Mouse (Mus musculus): ENCODE data around the gene Lrrc4c. TPM values are rescaled to one million over a fixed set of nuclear protein-coding genes. Genes with fewer than 3 reads are reported as not detected.

Lrrc4c gene
- polyA plus RNA-seq, 1 experiment from 2014 or later, result 2.0 TPM

DNA sequence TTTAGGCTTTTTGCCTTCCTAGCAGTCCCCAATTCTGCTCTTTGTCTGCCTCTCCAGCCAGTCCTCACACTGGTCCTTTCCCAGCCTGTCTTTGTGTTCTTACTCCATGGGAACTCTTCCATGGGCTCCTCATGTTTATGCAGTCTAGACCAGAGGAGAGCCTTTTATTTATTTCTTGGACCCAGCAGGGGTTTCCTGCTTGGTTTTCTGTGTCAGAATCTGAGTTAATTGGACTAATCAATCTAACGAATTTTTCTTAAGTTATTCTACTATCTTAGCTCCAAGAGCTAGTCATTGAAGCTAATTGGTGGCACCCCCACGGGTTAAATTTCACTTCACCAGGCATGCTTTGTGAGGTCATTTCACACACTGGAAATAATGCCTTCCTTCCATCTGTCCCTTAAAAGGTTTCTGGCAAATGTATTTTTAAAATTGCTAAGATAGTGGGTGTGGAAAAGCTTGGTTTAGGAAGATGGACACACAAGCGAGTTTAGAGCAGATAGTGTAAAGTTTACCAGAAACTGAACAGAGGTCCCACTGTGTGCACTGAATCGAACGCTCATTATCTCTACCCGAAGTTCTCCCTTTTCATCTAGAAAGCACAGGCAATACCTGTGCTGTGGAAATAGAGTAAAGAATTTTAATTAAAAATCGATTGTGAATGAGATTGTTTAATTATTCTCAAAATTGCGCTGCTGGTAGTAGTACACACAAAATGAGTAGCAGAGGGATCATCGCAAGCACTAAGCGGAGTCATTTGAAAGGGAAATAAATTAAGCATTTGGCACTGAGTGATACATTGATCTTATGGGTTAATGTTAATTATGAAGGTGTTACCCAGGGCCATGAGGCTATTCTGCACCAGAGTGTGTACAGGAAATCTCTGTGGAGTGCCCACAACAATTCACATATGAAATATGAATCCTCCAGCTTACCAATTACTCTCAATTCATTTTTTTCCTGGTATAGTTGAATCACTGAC is 1226.0 kb downstream of the Lrrc4c start:
- no peaks in the 10 kb centered on the region for H3K9me3 ChIP-seq
- no peaks in the 10 kb centered on the region for H3K4me1 ChIP-seq (replicated peaks)
- no peaks in the 10 kb centered on the region for H3K36me3 ChIP-seq
- H3K27me3 ChIP-seq, result no peaks in the 10 kb centered on the region
- no peak overlapping the region for H3K4me3 ChIP-seq (replicated peaks)
- WGBS, result 72% methylated on average over 10 of the region's 10 CpGs
- H3K4me2 ChIP-seq, result no peak overlapping the region
- ATAC-seq (ENCODE audit: insufficient number of reproducible peaks, insufficient read depth, low FRiP score, low TSS enrichment, low read depth), result no peak
- no peak overlapping the region for H3K9ac ChIP-seq (replicated peaks)
- H3K27ac ChIP-seq, result no peak overlapping the region

GRCm38 (mm10) chr2:97544673-97545071 is 1226.7 kb downstream of the Lrrc4c start:
- no peak overlapping the region for H3K27ac ChIP-seq
- no peaks in the 10 kb centered on the region for H3K36me3 ChIP-seq

GRCm38 (mm10) chr2:97545946-97546345 is 1228.0 kb downstream of the Lrrc4c start:
- 93% methylated on average over 1 of the region's 1 CpGs for WGBS
- Histone ChIP-seq H3K4me1 (replicated peaks) (no peaks in the 10 kb centered on the region), H3K27me3 (no peaks in the 10 kb centered on the region), H3K4me2 (no peak overlapping the region), H3K9me3 (no peaks in the 10 kb centered on the region), H3K9ac (replicated peaks) (no peak overlapping the region), H3K36me3 (no peaks in the 10 kb centered on the region), H3K27ac (no peak overlapping the region), H3K4me3 (replicated peaks) (no peak overlapping the region)
- ATAC-seq (ENCODE audit: insufficient number of reproducible peaks, insufficient read depth, low FRiP score, low TSS enrichment, low read depth), result no peak

More at GRCm38 (mm10) chr2:97544673-97545071, 1226.7 kb downstream of the Lrrc4c start:
- H3K4me2 ChIP-seq, result no peak overlapping the region
- H3K9me3 ChIP-seq, result no peaks in the 10 kb centered on the region
- H3K4me1 ChIP-seq (replicated peaks), result no peaks in the 10 kb centered on the region
- H3K4me3 ChIP-seq (replicated peaks), result no peak overlapping the region
- H3K9ac ChIP-seq (replicated peaks), result no peak overlapping the region
- ATAC-seq (ENCODE audit: insufficient number of reproducible peaks, insufficient read depth, low FRiP score, low TSS enrichment, low read depth), result no peak
- H3K27me3 ChIP-seq, result no peaks in the 10 kb centered on the region

GRCm38 (mm10) chr2:97564509-97564908 is 1246.5 kb downstream of the Lrrc4c start:
- no peaks in the 10 kb centered on the region for H3K36me3 ChIP-seq
- H3K27ac ChIP-seq, result no peak overlapping the region
- H3K4me1 ChIP-seq (replicated peaks), result no peaks in the 10 kb centered on the region
- H3K4me2 ChIP-seq, result no peak overlapping the region
- H3K9ac ChIP-seq (replicated peaks), result no peak overlapping the region
- H3K27me3 ChIP-seq, result no peaks in the 10 kb centered on the region
- 38% methylated on average over 2 of the region's 2 CpGs for WGBS
- ATAC-seq (ENCODE audit: insufficient number of reproducible peaks, insufficient read depth, low FRiP score, low TSS enrichment, low read depth), result no peak
- H3K9me3 ChIP-seq, result no peaks in the 10 kb centered on the region
- H3K4me3 ChIP-seq (replicated peaks), result no peak overlapping the region

GRCm38 (mm10) chr2:97568954-97569353 is 1251.0 kb downstream of the Lrrc4c start:
- H3K36me3 ChIP-seq, result no peaks in the 10 kb centered on the region
- no peak overlapping the region for H3K9ac ChIP-seq (replicated peaks)
- H3K27ac ChIP-seq, result no peak overlapping the region
- ATAC-seq (ENCODE audit: insufficient number of reproducible peaks, insufficient read depth, low FRiP score, low TSS enrichment, low read depth), result no peak
- H3K27me3 ChIP-seq, result no peaks in the 10 kb centered on the region
- H3K4me2 ChIP-seq, result no peak overlapping the region
- no peak overlapping the region for H3K4me3 ChIP-seq (replicated peaks)
- no peaks in the 10 kb centered on the region for H3K4me1 ChIP-seq (replicated peaks)
- H3K9me3 ChIP-seq, result no peaks in the 10 kb centered on the region
- WGBS, result 85% methylated on average over 2 of the region's 2 CpGs

GRCm38 (mm10) chr2:97574921-97575320 is 1257.0 kb downstream of the Lrrc4c start:
- Histone ChIP-seq H3K9me3 (no peaks in the 10 kb centered on the region), H3K36me3 (no peaks in the 10 kb centered on the region), H3K4me1 (replicated peaks) (no peaks in the 10 kb centered on the region), H3K4me2 (no peak overlapping the region), H3K4me3 (replicated peaks) (no peak overlapping the region), H3K27me3 (no peaks in the 10 kb centered on the region), H3K9ac (replicated peaks) (no peak overlapping the region), H3K27ac (no peak overlapping the region)
- no peak for ATAC-seq (ENCODE audit: insufficient number of reproducible peaks, insufficient read depth, low FRiP score, low TSS enrichment, low read depth)

DNA sequence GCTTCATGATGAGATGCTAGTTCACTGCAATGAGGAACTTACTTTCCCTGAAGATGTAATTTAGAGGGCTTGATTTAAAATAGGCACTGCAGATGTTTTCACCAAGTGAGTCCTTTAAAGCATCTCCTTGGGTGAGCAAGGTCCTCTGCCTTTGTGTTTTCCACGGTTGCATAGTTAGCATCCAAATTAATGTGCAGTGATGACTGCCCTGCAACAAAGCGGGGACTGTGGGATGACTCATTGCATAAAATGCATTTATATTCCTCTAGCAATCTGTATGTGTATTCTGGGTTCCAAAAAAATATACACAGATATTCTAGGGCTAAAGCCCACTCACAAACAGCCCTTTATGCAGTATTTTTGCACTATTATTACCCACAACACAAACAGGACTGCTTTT is 1263.2 kb downstream of the Lrrc4c start:
- H3K4me3 ChIP-seq (replicated peaks), result no peak overlapping the region
- H3K27ac ChIP-seq, result no peak overlapping the region
- no peak overlapping the region for H3K4me2 ChIP-seq
- H3K27me3 ChIP-seq, result no peaks in the 10 kb centered on the region
- H3K36me3 ChIP-seq, result no peaks in the 10 kb centered on the region
- 75% methylated on average over 2 of the region's 2 CpGs for WGBS
- no peaks in the 10 kb centered on the region for H3K4me1 ChIP-seq (replicated peaks)
- no peaks in the 10 kb centered on the region for H3K9me3 ChIP-seq
- H3K9ac ChIP-seq (replicated peaks), result no peak overlapping the region
- no peak for ATAC-seq (ENCODE audit: insufficient number of reproducible peaks, insufficient read depth, low FRiP score, low TSS enrichment, low read depth)

DNA sequence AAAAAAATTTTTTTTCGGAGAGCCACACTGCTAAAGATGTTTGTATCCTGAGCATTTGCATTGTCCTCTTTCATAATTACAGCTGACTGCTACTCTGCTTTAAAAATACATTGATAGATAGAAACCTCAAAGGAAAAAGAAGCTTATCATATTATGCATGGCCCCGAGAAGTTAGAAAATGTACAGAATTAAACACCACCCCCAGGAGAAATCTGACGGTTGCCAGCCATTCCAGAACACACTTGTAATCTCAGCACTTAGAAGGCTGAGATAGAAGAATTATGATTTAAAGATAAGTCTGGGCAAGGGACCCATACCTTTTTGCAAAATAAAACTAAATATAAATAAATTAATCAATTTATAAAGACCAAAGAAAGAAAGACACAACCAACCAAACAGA is 1268.4 kb downstream of the Lrrc4c start:
- WGBS, result 91% methylated on average over 3 of the region's 3 CpGs
- no peaks in the 10 kb centered on the region for H3K4me1 ChIP-seq (replicated peaks)
- no peak for ATAC-seq (ENCODE audit: insufficient number of reproducible peaks, insufficient read depth, low FRiP score, low TSS enrichment, low read depth)
- H3K4me2 ChIP-seq, result no peak overlapping the region
- H3K27ac ChIP-seq, result no peak overlapping the region
- no peak overlapping the region for H3K4me3 ChIP-seq (replicated peaks)
- no peak overlapping the region for H3K9ac ChIP-seq (replicated peaks)
- H3K36me3 ChIP-seq, result no peaks in the 10 kb centered on the region
- H3K27me3 ChIP-seq, result no peaks in the 10 kb centered on the region
- no peaks in the 10 kb centered on the region for H3K9me3 ChIP-seq

DNA sequence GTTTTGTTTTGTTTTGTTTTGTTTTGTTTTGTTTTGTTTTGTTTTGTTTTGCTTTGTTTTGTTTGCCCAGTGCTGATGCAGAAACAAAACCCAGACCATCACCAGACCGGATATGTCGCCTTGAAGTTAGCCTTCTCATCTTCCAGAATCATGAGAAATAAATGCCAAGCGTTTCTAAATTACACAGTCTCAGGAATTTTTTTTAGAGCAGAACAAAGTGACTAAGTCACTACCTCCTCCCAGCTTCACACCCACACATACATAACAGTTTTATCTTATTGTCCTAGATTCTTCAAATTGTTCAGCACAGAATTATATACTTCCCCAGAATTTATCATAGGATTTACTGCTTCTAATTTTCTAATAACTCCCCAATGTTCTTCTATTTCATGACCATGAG is 1272.6 kb downstream of the Lrrc4c start:
- WGBS, result 90% methylated on average over 3 of the region's 3 CpGs
- Histone ChIP-seq H3K9me3 (no peaks in the 10 kb centered on the region), H3K27ac (no peak overlapping the region), H3K27me3 (no peaks in the 10 kb centered on the region), H3K4me3 (replicated peaks) (no peak overlapping the region), H3K9ac (replicated peaks) (no peak overlapping the region), H3K4me1 (replicated peaks) (no peaks in the 10 kb centered on the region), H3K36me3 (no peaks in the 10 kb centered on the region), H3K4me2 (no peak overlapping the region)
- ATAC-seq (ENCODE audit: insufficient number of reproducible peaks, insufficient read depth, low FRiP score, low TSS enrichment, low read depth), result no peak

GRCm38 (mm10) chr2:97604182-97604581 is 1286.2 kb downstream of the Lrrc4c start:
- no peak for ATAC-seq (ENCODE audit: insufficient number of reproducible peaks, insufficient read depth, low FRiP score, low TSS enrichment, low read depth)
- Histone ChIP-seq H3K9me3 (no peaks in the 10 kb centered on the region), H3K4me1 (replicated peaks) (no peaks in the 10 kb centered on the region), H3K36me3 (no peaks in the 10 kb centered on the region), H3K27me3 (no peaks in the 10 kb centered on the region), H3K4me3 (replicated peaks) (no peak overlapping the region), H3K4me2 (no peak overlapping the region), H3K9ac (replicated peaks) (no peak overlapping the region), H3K27ac (no peak overlapping the region)
- 69% methylated on average over 3 of the region's 3 CpGs for WGBS

DNA sequence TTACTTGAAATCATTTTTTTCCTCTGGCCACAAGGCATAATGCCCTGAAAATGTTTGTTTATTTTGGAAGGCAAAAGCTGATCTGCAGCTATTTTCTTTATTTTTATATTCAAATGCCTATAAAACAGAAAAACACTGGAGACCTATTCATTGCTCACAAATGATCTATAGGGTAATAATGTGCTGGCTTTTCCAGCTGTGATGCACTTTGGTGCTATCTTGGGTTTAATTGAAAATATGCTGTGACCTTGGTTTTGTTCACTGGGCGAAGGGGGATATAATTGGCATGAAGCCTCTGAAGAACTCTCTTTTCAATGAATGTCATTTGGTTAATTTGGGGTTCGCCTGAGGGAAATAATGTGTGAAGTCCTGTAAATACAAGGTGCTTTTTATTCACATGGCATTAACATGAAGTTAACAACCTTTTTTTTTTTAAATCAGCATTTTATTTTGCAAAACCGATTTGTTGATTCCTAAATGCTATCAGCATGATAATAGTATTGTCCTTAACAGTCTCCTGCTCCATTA is 1286.8 kb downstream of the Lrrc4c start:
- Histone ChIP-seq H3K27ac (no peak overlapping the region), H3K27me3 (no peaks in the 10 kb centered on the region), H3K9ac (replicated peaks) (no peak overlapping the region), H3K4me3 (replicated peaks) (no peak overlapping the region), H3K9me3 (no peaks in the 10 kb centered on the region), H3K4me1 (replicated peaks) (no peaks in the 10 kb centered on the region), H3K4me2 (no peak overlapping the region), H3K36me3 (no peaks in the 10 kb centered on the region)
- 79% methylated on average over 3 of the region's 3 CpGs for WGBS
- no peak for ATAC-seq (ENCODE audit: insufficient number of reproducible peaks, insufficient read depth, low FRiP score, low TSS enrichment, low read depth)

DNA sequence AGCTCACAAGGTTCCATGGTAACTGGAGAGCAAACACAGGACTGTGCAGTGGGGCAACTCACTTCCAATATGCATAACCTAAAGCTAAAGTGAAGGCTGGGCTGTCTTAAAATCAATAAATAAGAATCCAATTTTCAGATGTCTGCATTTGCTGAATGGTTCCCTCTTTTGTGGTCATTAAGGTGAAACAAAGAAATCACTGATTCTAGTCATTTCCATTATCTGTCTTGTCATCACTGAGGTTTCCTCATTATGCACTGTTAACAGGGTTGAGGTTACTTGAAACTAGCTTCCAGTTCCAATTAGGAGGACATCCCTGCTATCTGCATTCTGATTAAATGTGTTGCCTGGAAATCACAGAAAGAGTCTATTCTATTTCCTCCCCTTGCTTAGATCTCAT is 1291.5 kb downstream of the Lrrc4c start:
- ATAC-seq (ENCODE audit: insufficient number of reproducible peaks, insufficient read depth, low FRiP score, low TSS enrichment, low read depth), result no peak
- Histone ChIP-seq H3K36me3 (no peaks in the 10 kb centered on the region), H3K4me2 (no peak overlapping the region), H3K27me3 (no peaks in the 10 kb centered on the region), H3K4me1 (replicated peaks) (no peaks in the 10 kb centered on the region), H3K4me3 (replicated peaks) (no peak overlapping the region), H3K9me3 (no peaks in the 10 kb centered on the region), H3K27ac (no peak overlapping the region), H3K9ac (replicated peaks) (no peak overlapping the region)
